Mouse (Mus musculus) G1E (cell line): ENCODE measurements around the gene 4930415O20Rik.

Experiments
- CTCF ChIP-seq: IDR thresholded peaks from 2 replicates; pipeline ENCODE4 v1.5.1; 2012; ENCODE audit warnings: low read depth, low read length, inconsistent platforms, mixed read lengths
- GATA2 ChIP-seq: IDR thresholded peaks from 2 replicates; pipeline ENCODE4 v1.6.1; 2012; ENCODE audit warnings: low read depth, low read length, inconsistent platforms, borderline replicate concordance
- TAL1 ChIP-seq: conservative IDR thresholded peaks from 2 replicates; pipeline ENCODE4 v1.6.1; 2012; ENCODE audit warnings: low read depth, low read length, inconsistent platforms, mixed read lengths

DNA sequence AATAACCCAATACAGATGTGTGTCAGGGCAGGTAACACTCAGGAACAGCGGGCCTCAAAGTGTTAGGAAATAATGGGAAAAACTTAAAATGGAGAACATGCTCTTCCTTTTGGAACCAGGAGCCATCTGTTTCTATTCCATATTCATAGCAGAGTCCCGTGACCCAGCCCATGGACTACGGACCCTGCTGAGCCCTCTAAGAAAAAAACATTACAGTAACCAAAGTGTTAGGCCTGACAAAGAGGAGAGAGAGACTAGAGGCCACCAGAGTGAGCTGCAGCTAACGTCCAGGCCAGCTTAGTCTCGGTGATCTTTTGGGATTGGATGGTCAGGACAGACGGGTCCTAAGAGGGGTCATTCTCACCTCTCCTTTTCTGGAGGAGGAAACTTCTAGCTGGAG, 44.2 kb downstream of the 4930415O20Rik start:
- TF ChIP-seq CTCF: no peak
- TF ChIP-seq GATA2: no peak
- no peak for TF ChIP-seq TAL1
